Mouse (Mus musculus) frontal cortex, postnatal 36 days (tissue): ENCODE results near the gene Chil1.

ENCODE experiments used
- DNase-seq, 2 experiments: peaks; one replicate each; pipeline ENCODE4 v3.0.0; 2022; ENCODE audit warnings: low spot score in 2 of 2

Chil1 gene

DNA sequence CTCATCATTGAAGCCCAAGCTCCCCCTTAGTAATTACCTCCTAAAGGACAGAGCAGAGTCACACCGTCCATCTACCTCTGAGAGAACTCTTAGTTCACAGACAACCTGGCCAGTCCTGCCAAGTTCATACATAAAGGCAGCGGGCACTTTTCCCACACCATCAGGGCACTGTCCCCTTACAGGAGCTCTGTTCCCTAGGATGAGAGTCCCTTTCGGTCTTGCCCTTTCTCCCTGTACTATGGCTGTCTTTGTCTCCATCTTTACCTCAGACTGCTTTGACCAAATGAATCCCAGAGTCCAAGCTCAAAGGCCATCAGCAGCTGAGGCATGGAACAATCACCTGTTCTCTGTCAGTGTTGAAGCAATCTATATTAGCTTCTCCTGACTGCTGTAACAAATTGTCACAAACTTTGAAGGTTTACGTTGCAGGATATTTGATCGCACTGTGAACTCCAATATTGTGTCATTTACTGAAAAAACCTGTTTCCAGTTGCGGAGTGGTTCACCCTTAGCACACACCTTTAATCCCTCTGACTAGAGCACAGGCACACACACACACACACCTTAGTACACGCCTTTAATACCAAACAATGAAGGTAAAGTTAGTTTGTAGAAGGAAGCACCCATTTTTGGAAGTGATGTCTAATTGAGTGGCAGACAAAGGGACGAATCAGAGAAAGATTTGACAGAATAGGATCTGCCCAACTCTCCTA is 12.8 kb upstream of the Chil1 start:
- DNase-seq: no peak

- DNase-seq: no peak
Measured at GRCm38 (mm10) chr1:134173081-134173480, 8.9 kb upstream of the Chil1 start.

GRCm38 (mm10) chr1:134177976-134178375 is 4.0 kb upstream of the Chil1 start:
- DNase-seq: no peak

DNA sequence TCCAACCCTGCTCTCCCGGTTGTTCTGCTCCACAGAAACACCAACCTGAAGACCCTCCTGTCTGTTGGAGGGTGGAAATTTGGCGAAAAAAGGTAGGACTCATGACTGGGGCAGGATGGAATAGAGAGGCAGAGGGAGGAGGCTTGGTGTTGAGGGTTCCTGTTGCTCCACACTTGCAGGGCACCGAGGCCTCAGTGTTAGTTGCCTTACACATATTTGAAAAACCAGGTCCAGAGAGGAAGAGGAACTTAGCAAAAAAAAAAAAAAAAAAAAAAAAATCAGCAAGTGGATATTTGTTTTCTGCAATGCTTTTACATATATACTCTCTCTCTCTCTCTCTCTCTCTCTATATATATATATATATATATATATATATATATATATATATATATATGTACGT is 2.1 kb downstream of the Chil1 start:
- DNase-seq: no peak

DNA sequence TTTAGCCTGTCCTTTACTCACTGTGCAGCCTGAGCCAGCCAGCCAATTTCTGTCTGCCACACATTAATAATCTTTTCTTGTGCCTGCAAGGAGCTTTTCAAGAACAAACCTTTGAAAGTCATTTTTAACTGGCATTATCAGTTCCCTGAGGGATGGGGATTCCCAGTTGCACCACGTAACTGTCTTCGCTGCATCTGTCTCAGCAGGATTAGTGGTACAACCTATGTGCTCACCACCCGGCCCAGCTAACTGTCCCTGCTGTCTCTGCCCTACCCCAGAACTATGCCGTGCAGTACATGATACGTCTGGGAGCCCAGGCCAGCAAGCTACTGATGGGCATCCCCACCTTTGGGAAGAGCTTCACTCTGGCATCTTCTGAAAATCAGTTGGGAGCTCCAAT is 6.2 kb downstream of the Chil1 start:
- DNase-seq: no peak

DNA sequence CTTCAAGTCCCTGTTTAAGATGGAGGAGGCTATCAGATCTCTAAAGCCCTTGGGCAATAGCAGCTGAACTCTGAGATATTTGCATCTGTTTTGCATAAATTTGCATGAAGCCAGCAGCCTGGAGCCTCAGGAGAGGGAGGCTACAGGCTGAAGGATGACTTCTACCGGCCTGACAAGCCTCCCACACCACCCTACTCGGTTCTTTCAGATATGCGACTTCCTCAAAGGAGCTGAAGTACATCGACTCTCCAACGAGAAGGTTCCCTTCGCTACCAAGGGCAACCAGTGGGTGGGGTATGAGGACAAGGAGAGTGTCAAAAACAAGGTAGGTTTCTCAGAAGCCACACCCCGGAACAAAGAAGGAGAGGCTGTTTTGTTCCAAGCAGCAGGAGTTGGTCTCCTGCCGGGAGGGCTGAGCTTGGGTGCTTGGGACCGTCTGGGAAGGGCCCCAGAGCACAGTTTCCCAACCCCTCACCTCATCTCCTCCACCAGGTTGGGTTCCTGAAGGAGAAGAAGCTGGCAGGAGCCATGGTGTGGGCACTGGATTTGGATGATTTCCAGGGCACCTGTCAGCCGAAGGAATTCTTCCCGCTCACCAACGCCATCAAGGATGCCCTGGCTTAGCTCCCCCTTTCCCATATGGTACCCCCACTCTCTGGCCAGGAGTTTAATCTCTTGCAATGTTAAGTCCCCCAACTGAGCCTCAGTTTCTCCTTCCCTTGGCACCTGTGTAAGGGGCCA is 7.2 kb downstream of the Chil1 start:
- no peak for DNase-seq

GRCm38 (mm10) chr1:134191192-134191591 is 9.2 kb downstream of the Chil1 start:
- DNase-seq: no peak

DNA sequence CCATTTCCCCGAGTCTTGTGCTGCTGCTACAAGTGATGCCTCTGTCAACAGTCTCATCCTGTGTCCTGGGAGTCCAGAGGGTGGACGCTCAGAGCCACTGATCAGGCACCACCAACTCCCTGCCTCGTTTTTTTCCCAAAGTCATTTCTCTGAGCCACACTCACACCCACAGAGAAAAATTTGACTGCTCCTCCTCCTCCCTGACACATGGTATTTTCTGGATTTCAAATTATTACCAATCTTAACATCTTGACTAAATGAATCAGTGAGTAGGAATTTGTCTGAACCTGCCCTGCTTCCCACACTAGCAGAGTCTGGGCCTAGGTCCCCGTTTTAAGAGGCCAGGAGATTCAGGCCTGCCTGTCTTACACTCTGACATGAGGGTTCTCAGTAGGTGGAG is 10.0 kb downstream of the Chil1 start:
- DNase-seq: no peak

GRCm38 (mm10) chr1:134193126-134193525 is 11.2 kb downstream of the Chil1 start, which contains the start of gene Mybph:
Mybph (plus strand) TSS chr1:134193448.
- DNase-seq: no peak

DNA sequence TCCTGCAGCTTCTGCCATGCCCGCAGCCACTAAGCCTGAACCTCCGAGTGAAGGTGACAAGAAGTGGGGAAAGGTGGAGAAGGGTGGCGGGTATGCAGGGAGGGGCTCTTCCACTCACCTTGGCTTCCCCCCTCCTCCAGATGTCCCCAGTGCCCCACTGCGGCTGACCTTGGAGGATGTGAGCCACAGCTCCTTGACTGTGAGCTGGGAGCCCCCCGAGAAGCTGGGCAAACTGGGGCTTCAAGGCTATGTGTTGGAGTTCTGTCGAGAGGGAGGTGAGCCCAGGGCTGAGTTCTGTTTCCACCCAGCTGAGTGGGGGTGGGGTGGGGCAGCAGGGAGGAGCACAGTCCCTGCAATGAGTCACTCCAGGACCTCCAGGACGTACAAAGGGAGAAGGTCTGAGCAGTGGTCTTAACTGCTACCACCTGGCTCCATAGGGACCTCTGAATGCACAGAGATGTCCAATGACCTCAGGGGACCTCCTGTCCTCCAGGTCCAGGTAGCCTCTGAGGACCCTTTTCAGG is 11.8 kb downstream of the Chil1 start:
- no peak for DNase-seq

GRCm38 (mm10) chr1:134194298-134195022 is 12.5 kb downstream of the Chil1 start:
- no peak for DNase-seq

DNA sequence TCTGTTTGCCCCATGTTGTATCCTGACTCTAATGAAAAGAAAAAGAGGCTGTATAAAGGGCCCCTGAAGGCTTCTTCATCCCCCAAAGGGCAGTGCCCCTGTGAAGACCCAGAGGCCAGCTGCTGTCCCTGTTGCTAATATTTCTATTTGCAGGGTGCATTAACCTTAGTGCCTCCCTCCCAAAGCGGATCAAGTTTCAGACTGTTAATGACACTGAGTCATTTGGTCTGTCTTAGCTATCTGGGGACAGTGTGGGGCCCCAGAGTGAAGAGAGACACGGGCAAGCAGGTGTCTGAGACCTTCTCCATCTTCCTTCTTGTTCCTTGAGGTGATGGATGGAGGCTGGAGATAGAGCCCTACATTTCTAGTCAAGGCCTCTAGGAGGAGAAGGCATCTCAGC is 13.1 kb downstream of the Chil1 start:
- DNase-seq: no peak

DNA sequence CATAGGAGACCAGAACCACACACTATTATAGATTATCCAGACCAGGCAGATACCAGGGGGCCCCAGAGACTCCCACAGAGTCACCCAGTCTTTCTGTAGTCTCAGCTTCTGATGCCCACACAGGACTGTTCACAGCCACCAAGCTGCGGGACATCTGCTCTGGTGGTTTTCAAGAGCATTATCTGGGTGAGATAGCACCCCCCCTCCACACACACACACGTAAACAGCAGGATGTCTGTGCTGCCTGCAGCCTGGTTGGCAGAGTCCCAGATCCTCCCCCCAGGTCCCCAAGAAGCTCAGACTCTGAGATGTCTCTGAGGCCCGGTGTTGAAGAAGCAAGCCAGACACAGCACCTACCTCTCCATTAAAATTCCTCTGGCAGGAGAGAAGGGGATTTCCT is 13.6 kb downstream of the Chil1 start:
- DNase-seq: no peak

DNA sequence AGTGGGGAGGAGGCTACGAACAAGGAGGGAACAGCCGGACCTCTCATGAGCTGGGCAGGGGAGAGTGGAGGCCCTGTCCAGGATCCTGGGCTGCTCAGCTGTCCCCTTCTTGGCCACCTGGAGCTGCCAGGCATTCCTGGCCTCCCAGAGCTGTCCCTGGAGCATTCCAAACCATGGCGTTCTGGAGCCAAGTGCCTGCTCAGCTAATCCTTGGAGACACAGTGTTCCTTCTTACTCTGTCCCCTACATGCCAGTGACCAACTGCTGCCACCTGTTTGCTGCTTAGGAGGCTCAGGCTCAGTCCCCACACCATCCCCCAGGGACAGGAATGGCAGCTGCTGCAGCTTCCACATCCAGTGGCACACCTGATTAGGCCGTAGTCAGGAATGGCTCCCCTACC is 14.0 kb downstream of the Chil1 start:
- DNase-seq: no peak

GRCm38 (mm10) chr1:134196386-134196785 is 14.4 kb downstream of the Chil1 start:
- DNase-seq: peak; percentile 81

- no peak for DNase-seq
Measured at GRCm38 (mm10) chr1:134197325-134197982, 15.5 kb downstream of the Chil1 start.

DNA sequence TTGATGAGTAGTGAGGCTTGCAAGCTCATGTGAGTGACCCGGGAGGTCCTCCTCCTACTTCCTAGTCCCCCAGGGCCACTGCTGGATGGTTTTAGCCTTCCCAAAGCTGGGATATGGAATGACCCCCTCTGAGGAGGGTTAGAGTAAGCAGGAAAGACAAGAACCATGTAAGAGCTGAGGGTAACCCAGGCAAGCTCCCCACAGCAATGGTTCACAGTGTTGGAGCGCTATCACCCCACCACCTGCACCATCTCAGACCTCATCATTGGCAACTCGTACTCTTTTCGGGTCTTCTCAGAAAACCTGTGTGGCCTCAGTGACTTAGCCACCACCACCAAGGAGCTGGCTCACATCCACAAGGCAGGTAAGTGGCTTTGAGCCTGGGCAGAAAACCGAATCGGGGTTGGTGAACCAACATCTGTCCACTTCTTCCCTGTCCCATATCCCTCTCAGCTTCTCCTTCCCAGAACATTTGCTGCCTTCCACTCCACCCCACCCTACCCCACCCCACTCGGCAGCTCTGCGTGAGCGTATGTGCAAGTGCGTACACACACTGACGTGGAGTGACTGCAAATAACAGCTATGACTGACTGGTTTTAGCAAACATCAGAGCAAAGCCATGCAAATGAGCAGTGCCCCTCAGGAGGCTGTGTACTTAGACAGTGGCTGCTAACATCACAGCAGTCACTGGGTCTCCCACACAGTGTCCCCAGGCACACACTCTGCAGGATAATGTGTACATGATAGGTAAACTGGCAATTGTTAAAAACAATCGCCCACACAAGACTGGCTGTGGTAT is 16.4 kb downstream of the Chil1 start:
- DNase-seq: no peak

DNA sequence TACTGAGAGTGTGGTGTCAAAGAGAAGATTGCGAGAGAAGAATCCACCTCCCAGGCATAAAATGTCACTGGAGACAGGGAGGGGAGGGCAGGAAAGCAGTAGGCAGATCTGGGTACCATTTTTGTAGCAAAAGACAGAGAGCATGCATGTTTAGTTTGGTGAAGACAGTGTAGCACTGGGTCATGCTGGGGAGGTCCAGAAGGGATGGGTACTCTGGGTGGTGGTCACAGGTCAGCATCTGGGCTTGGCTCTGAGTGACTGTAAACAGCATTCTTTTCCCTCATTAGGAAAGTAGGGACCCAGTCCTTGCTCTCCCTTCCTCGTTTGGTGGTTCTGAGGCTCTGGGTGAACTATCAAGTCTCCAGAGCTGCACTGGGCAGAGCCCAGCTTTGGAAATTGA is 18.5 kb downstream of the Chil1 start:
- DNase-seq: no peak

- no peak for DNase-seq
Measured at GRCm38 (mm10) chr1:134200998-134201686, 19.2 kb downstream of the Chil1 start.

DNA sequence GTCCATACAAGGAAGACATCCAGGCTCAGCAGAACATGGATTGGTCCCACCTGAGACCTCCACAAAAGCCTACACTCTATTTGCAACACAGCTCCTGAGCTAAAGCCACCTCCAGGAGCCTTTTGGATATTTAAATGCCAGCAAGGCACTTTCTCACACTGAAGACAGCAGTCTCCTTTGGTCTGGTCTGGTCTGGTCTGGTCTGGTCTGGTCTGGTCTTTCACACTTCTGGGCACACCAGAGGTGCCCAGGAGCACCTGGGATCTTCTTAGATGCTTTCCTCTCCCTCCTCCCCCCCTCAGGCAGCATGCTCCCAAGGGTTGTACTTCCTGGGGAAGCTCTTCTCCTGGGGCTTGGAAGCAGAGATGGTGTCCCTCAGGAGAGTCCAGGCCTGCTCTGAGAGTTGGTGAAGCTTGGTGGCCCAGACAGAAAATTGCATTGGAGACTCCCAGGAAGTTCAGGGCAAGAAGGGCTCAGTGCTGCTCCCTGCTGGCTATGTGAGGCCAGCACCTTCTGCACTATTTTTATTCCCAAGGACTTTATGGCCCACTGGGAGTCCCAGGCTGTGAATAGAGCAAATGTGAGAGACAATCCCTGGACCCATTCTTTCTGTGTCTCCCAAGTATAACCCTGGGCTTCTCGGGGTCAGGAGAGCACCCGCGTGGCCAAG is 19.9 kb downstream of the Chil1 start:
- no peak for DNase-seq
